Mouse (Mus musculus) kidney, adult 9 months (tissue): ENCODE measurements around the gene Mpig6b.

Source experiments
- DNase-seq: peaks from one replicate; pipeline ENCODE4 v3.0.0; 2022

Gene Mpig6b

DNA sequence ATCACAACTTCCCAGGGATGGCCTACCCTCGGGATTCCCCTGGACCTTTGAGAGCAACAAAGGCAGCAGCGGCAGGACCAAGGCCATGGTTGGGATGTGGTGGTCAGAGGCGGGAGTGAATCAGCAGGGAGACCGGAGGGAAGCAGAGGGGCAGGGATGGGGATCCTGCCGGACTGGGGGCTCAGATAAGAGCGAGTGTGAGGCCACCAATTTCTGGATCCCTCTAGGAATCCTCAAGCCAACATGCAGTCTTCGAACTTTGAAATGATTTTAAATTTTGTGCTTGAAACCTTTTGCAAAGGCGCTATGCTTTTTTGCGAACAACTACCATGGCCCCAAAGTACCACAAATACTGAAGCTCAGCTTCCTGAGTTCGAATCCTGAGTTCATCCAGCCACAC, at the start of gene Mpig6b:
Gene Mpig6b, minus strand, starts transcription at position 101 of the 400 bp plus-strand sequence.
- DNase-seq, result no peak

DNA sequence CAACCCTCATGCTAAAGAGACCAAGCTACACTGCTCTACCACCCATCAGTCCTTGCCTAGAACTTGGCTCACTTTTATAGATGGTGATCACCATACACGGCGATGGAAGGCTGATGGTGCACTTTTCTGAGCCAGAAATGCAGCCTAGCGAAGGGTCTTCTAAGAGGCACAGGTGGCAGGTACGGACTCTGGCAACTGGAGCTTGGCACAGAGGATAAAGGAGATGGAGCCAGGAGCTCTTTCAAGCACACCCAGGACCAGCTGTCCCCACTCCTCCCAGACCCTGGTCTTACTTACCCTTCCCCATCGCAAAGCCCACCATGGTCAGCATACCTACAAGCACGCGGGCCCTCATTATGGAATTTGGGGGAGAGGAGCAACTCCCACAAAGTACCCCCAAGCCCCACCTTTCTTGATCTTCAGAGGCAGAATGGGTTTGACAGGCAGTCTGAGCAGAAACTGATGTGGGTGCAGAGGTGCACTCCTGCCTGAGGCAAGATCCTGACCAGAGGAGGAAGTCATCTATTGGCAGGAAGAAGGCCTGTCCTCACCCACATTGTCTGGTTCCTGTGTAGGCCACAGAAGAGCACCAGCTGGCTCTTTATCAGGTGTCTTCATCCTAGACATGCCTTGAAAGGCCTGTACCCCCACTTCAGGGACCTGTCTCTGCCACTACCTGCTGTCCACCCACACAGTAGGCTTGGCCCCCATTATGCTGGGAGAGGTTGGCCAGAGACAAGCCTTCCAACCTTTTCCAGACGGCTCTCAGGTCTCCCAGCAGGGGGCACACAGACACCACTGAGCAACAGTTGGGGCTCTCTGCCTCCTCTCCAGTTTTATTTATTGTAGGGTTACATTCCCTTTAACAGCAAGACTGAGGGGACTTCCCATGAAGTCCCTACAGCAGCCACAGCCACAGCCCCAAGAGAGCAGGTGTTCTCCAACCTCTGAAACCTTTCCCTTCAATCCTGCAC, 49.3 kb upstream of the Mpig6b start, which contains the start of gene Ly6g5b:
Gene Ly6g5b, minus strand, starts transcription at position 383 of the 974 bp plus-strand sequence.
- no peak for DNase-seq

DNA sequence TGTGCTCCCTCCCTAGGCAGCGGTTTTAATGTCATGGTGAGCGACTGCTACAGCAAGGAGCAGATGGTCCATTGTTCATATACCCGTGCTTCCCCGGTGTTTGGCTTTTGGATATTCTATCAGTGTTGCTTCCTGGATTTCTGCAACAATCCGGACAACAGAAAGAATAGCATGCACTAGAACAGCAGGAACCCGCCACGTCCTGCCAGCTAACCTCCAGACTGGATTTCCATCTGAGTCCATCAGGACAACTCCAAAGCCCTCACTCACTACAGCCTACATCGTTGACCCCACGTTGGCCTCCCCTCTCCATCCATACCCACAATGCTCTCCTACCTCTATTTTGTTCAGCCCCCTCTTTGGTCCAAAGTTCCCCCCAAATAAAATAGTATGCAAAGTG, 45.8 kb upstream of the Mpig6b start:
- DNase-seq, result no peak

DNA sequence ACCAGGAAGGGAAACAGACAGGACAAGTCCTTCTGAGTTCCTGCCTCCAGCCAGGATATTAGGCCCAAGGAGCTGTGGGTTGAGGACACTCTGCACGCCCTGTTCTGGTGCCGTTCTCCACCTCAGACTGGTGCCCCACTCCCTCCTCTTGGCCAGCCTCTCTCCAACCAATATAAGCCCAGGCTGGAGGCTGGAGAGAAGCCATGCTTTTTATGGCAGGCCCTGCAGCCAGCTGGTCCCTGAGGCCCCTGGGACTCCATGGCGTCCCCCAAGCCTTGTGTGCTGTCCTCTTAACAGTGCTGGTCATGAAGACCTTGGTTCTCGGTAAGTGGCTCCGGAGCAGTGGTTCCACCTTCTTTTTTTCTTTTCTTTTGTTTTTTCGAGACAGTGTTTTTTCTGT, 42.1 kb upstream of the Mpig6b start, which contains the start of gene Ly6g5c:
Gene Ly6g5c, plus strand, starts transcription at position 183 of the 400 bp plus-strand sequence.
- no peak for DNase-seq

DNA sequence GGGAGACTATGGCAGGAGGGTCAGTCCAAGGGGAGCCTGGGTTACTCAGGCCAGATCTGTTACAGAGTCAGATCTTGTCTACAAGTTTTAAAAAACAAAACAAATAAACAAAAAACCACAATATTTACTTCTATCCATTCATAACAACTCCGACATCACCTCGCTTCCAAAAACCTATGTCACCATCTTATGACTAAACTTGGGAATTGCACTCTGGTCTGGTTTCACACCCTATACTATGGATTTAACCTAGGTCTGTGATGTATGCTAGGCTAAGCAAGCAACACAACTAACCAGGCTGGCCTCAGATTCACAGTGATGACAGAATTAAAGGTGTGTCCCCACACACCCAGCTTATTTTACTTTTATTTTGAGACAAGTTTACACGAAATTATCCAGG, 40.5 kb upstream of the Mpig6b start:
- no peak for DNase-seq

DNA sequence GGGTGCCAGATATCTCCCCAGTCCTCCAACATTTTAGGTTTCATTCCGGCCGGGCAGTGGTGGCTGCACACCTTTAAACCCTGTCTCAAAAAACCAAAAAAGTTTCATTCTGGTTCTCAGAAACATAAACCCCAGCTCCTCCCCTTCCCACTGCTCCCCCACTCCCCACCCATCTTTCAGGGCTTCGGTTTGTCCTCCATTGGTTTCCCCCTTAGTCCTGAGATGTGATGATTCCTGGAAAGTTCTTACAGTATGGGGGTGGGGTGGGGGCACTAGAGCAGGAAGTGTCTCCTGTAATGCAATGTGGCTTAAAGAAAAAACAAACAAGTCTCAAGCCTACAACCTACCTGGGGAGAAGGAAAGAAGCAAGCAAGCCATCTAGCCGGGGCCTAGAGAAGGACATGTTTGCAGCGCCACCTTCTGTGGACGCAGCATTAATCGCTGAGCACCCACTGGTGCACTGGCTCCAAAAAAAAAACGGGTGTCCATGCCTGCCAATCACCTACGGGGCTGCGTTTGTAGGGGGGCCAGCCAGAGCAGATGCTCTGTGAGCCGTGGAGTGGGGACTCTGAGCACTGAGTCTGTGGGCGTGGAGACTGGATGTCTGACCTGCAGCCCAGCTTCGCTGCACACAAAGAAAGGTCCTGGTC, 39.9 kb upstream of the Mpig6b start:
- DNase-seq, result peak; percentile 47

DNA sequence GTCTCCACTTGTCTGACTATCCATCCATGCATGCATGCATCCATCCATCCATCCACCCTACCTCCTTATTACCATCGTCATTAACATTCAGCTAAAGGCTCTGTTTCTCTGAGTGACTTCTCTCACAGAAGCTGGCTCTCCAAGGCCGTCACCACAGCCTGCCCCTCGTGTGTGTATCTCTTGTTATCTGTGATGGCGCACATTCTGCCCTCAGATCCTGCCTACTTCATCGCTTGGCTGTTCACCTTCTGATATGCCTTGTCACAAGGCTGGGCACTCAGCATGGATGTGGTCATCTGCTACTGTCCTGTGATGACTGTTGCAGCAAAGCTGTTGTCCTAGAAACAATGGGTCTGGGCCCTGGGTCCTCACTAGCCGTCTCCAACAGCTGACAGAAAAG, 38.8 kb upstream of the Mpig6b start:
- no peak for DNase-seq

DNA sequence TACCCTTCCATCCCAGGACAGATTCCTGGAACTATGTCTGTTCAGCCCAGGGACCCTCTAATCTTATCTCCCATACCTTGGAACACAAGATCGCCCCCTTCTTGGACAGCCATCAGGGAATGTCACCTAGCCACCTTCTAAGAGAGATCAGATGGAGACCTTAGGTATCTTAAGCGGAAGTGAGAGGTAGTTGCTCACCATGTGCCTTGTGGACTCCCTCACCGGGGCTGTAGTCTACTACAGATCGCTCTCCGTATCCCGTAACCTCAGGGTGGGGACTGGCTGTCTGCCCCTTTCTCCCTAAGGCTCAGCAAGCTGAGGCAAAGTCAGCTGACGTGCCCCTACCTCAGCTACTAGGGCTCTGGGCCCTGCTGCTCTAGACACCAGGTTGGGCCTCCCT, 38.1 kb upstream of the Mpig6b start:
- no peak for DNase-seq

DNA sequence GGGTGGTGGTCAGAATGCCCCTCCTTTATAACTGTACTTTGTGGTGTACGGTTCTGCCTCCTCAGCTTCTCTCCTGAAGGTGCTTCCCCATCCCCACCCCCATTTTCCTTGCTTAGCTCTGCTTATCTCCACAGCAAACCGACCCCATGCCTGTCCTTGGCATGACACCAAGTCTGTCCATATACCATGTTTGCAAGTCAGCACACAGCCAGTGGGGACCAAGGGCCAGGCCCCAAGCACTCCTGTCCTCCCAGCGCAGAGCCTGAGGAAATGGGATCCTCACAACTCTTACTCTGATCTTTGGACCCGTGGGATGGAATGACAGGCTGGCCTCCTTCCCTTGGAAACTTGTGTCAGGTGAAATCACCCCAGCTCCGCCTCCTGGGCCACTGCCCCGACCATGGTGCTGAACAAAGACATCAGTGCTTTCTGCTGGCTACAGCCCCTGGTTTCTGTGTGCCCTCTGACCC, 37.3 kb upstream of the Mpig6b start:
- DNase-seq, result peak; percentile 88

DNA sequence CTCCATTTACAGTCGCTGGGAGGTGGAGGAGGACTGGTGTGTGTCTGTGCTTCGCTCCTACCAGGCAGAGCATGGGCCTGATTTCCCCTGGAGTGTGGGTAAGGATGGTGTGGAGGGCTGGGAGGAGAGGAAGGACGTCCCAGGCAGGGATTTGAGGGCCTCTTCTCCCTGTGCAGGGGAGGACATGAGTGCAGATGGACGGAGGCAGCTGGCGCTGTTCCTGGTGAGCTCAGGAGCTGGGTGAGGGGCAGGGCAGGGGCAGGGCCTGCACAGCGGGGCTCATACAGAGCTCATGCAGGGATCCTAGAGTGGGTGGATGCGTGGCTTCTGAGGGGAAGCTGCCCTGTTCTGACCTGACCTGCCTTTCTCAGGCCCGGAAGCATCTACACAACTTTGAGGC, 36.3 kb upstream of the Mpig6b start:
- no peak for DNase-seq

DNA sequence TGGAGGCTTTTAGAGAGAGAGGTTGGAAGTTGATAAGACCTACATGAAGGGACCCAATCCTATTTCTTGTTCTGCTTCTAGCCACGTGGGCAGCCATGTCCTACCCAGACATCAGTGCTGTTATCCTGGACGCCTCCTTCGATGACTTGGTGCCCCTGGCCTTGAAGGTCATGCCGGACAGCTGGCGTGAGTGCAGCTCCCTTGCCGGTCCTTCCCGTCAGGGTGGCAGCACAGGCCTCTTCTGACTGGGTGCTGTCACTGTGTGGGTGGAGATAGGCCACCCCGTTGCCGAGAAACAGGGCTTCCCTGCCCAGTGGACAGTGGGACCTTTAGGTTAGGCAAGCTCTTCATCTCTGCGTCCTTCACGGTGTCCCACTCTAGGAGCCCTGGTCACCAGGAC, 35.2 kb upstream of the Mpig6b start:
- DNase-seq, result no peak

DNA sequence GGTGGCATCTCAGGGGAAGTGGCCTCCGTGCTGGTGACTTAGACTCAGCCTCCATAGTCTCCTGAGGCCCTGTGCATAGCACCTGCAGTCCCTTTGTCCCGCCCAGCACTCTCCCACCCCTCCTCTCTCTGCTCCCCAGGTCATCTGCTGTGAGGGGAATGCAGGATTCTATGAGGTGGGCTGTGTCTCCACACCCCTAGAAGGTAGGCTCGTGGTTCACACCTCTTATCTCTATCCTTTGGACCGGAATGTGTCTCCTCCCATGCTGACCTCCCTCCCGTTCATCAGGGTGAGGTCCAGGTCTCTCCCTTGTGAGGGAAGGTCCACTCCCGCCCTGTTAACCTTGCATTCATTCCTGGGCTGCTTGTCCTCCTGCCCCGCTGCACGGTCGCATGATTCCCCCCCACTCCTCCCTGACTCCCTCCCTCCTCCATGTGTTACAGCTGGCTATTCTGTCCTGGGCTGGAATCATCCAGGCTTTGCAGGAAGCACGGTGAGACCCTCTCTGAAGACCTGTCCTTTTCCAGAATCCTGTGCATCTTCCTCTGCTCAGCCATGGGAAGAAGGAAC, 34.3 kb upstream of the Mpig6b start:
- no peak for DNase-seq

DNA sequence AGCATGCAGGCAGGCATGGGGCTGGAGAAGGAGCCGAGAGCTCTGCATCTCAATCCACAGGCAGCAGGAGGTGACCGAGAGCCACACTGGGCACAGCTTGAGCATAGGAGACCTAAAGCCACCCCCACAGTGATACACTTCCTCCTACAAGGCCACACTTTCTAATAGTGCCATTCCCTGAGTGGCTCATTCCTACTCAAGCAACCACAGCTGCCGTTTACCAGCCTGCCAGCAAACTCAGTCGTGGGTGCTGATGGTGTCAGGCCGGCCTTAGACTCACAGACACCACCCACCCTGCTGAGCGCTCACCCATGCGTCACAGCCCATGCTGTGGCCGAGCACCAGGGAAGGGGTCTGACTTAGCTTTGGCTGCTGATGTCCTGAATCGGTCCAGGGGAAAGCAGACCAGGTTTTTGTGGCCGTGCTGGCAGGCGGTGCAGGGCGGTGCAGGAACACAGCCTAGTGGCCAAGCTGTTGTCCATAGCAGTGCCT, 31.2 kb upstream of the Mpig6b start:
- DNase-seq, result peak; percentile 39

DNA sequence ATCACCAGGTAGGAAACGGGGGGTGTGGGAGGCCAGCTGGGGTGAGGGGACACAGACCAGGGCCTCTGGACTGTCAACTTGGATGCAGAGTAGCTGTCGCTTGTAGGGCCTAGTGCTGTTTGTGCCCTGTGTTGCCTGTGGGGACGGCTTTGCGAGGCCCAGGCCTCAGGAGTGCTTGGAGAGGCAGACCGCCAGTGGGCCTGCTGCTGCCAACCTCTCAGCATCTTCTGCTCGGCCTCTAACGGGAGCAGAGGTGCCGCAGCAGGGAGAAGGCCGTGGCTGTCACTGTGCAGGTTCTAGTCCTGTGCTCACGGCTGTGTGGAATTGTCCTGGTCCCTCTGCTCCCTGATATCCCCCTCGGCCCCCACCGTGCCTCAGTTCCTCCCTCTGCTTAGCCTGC, 30.6 kb upstream of the Mpig6b start:
- DNase-seq, result no peak

DNA sequence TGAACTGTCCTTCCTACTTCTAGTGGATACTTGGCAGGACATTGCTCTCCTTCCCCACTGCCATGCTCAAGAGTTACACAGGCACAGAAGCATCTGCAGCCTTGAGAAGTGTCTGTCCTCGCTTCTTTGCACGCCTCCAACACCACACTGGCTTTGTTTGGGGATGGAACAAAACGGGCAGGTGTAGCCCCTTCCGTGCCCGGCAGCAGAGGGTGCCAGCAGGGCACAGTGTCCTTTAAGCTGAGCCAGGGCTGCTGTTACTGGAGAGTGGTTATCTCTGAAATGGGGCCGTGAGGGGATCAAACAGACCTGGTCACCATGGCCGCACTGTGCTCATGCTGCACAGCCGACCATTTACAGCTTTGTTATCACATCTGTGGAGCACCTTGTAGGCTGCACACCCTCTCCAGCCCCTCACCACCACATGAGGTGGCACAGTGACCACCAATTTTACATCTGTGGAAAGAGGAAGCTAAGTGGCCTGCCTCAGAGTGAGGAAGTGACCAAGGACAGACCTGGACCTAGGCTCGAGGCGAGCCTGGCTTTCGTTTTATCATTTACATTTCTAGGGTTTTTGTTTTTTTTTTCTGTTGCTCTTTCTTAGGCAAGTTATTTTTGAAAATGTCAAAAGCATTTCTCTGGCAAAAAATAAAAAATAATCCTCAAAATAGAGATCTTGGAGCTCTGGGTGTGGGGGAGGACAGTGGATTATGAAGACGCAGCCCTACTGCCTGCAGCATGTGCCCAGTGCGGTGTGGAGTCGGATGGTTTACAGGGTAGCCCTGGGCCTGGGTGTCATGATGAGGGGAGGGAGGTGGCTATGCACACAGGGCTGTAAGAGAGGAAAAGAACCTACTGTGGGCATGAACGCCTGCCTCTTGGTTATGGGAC, 28.7 kb upstream of the Mpig6b start:
- DNase-seq, result no peak

DNA sequence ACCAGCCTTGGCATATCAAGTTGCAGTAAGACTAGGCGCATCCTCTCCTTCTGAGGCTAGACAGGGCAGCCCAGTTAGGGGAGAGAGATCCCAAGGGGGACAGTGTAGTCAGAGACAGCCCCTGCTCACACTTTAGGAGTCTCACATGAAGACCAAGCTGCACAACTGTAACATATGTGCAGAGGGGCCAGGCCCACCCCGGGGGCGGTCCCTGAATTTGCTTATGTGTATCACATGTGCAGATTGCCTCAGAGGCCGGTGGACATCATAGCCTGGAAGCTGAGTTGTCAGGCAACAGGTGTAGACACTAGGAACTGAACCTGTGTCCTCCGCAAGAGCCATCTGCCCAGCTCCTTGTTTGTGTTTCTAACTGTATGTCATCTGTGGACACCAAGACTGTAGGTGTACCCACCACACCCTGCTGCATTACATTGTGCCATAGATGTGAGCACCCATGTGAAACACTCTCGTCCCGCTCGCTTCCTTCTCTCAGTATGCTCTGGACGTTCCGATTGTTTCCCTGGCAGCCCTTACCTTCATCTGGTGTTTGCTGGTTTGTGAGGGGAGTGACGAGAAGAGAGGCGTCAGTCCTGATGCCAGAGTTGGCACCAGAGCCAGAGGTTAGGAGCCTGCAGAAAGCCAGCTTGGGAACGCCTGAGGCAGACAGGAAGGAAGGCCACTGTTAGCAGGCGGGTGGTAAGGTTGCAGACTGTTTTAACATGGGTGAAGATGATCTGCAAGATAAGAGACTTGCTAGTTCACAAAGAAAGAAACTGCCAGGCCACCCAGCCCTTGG, 26.6 kb upstream of the Mpig6b start:
- no peak for DNase-seq

DNA sequence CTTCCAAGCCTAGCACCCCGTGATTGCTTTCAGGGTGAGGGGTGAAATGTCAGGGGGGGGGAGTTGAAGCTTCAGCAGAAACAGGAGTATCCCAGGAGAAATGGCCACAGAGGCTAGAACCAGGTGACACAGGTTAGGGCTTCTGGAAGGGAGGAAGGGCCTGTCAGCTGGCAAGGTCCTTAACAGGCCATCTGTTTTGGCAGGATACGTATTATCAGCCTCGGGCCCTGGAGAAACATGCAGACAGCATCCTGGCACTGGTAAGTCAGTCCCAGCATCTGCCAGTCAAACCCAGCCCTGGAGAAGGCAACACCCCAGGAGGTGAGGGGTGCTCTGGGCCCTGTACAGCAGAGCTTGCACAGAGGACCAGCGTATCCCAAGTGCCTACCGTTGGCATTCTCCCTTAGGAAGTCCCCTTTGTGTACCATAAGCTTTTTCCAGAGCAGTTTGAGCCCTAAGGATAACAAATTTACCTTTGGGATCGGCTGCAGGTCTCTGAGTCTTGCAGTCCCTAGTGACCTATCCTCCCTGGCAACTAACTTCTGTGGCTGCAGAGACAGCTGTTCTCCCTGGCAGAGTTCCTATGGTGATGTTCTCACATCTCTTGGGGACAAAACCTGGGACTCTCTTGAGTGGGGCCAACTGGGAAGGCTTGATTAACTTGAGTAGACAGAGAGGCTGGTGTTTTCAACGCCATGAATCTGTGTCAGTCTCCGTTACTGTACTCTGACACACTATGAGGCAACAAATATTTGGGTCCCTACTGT, 24.4 kb upstream of the Mpig6b start:
- DNase-seq, result no peak

DNA sequence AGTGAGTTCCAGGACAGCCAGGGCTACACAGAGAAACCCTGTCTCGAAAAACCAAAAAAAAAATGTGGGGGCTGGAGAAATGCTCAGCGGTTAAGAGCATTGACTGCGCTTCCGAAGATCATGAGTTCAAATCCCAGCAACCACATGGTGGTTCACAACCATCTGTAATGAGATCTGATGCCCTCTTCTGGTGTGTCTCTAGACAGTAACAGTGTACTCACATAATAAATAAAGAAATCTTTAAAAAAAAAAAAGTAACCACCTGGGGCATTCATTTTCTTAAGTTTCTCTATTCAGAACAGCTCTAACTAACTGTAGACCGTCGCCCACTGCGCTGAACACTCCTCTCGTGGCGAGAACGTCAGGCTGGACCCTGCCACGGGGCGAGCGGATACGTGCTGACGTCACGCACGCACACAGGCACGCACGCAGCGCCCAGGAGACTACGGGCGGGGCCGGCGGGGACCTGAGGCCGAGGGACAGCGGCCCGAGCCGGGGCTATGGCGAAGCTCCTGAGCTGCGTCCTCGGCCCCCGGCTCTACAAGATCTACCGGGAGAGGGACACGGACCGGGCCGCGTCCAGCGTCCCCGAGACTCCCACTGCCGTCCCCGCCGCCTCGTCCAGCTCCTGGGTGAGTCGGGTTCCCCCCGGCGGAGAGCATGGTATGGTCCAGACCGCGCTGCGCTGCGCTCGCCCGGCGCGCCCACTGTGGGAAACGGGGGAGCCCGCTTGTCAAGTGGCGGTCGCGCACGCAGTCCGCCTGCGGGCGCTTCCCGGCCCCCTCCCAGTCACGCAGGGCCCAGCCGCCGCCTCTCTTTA, 23.1 kb upstream of the Mpig6b start, which contains the start of gene Abhd16a:
Gene Abhd16a, plus strand, starts transcription at position 439 of the 820 bp plus-strand sequence.
- peak; percentile 95 for DNase-seq

DNA sequence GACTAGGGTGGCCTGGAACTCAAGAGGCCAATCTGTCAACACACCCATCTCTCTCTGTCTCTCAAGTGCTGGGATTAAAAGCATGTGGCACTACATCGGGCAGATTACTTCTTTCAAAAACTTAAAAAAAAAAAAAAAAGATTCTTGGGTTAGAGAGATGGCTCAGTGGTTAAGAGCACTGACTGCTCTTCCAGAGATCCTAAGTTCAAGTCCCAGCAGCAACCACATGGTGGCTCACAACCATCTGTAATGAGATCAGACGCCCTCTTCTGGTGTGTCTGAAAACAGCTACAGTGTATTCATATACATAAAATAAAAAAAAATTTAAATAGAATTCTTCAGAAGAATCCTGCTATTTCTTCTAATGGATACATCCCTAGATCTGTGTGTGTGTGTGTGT, 22.2 kb upstream of the Mpig6b start:
- no peak for DNase-seq
